7 mouse cellular contexts compared by ENCODE assay signal in genomic region chr14:57921428-57922131, GRCm38 (mm10). TPM values are rescaled to one million over a fixed set of nuclear protein-coding genes. Genes with fewer than 3 reads are reported as not detected.
DNase-seq lines count a peak whose midpoint lies in the region; ATAC-seq lines count a peak whose summit lies in the region.

No protein-coding gene starts in this region.

- H3K9ac ChIP-seq in forebrain, embryonic 15.5 days (replicated peaks), result no peak overlapping the region
- 0 out of 2 replicates have a peak overlapping the region, but pooled peaks have one; percentile 34 for H3K9ac ChIP-seq in hindbrain, embryonic 14.5 days
- no peak overlapping the region for H3K9ac ChIP-seq in liver, embryonic 16.5 days (ENCODE audit: low read depth, low read length)

- no peak overlapping the region for H3K4me2 ChIP-seq in forebrain, embryonic 15.5 days (replicated peaks)
- no peak overlapping the region for H3K4me2 ChIP-seq in hindbrain, embryonic 14.5 days (replicated peaks)
- no peak overlapping the region for H3K4me2 ChIP-seq in liver, embryonic 16.5 days (ENCODE audit: low read depth, low read length)

- WGBS in forebrain, embryonic 15.5 days, result 38% methylated on average over 10 of the region's 10 CpGs
- WGBS in hindbrain, embryonic 14.5 days, result 27% methylated on average over 10 of the region's 10 CpGs
- 52% methylated on average over 10 of the region's 10 CpGs for WGBS in liver, embryonic 16.5 days (ENCODE audit: insufficient replicate concordance)

- peak; percentile 11 to 20 for DNase-seq in urinary bladder, adult 18-20 months (ENCODE audit: low spot score in 2 of 2)
- DNase-seq in urinary bladder, postnatal 25 days (ENCODE audit: low spot score), result no peak
- DNase-seq in hindbrain, embryonic 14.5 days (ENCODE audit: low spot score), result no peak
- no peak for DNase-seq in adrenal gland, adult 18-20 months (ENCODE audit: low spot score in 2 of 2)
- no peak for DNase-seq in gastrocnemius, postnatal 14 days

- H3K4me3 ChIP-seq in forebrain, embryonic 15.5 days, result no peak overlapping the region
- no peak overlapping the region for H3K4me3 ChIP-seq in hindbrain, embryonic 14.5 days (replicated peaks; ENCODE audit: low read length)
- no peak overlapping the region for H3K4me3 ChIP-seq in liver, embryonic 16.5 days (ENCODE audit: low read depth, low read length)

- intact Hi-C loops in gastrocnemius, postnatal 14 days (cut with DNase I; ENCODE audit: low total_unique reads), result no loop called here

- 0 out of 2 replicates have a peak, but pooled peaks have one; percentile 19 for ATAC-seq in forebrain, embryonic 15.5 days (replicated peaks)
- ATAC-seq in hindbrain, embryonic 14.5 days (ENCODE audit: low FRiP score), result peak; percentile 37; the same call in 1 of the 2 replicates
- 0 out of 2 replicates have a peak, but pooled peaks have one; percentile 13 for ATAC-seq in liver, embryonic 16.5 days (ENCODE audit: low read depth)

- no peaks in the 10 kb centered on the region for H3K9me3 ChIP-seq in forebrain, embryonic 15.5 days
- no peaks in the 10 kb centered on the region for H3K9me3 ChIP-seq in hindbrain, embryonic 14.5 days (ENCODE audit: control insufficient read depth, low read length)
- H3K9me3 ChIP-seq in liver, embryonic 16.5 days (replicated peaks; ENCODE audit: control insufficient read depth, low read length), result no peaks in the 10 kb centered on the region

- peaks cover 35% of the 10 kb centered on the region for H3K36me3 ChIP-seq in forebrain, embryonic 15.5 days
- peaks cover 61% of the 10 kb centered on the region for H3K36me3 ChIP-seq in hindbrain, embryonic 14.5 days (replicated peaks; ENCODE audit: control insufficient read depth, insufficient read depth)
- peaks cover 16% of the 10 kb centered on the region for H3K36me3 ChIP-seq in liver, embryonic 16.5 days (ENCODE audit: control insufficient read depth, insufficient read depth)

- H3K27me3 ChIP-seq in forebrain, embryonic 15.5 days, result no peaks in the 10 kb centered on the region
- H3K27me3 ChIP-seq in hindbrain, embryonic 14.5 days (ENCODE audit: control insufficient read depth, insufficient read depth, low read length), result no peaks in the 10 kb centered on the region
- H3K27me3 ChIP-seq in liver, embryonic 16.5 days (ENCODE audit: control insufficient read depth, insufficient read depth, low read depth, low read length), result no peaks in the 10 kb centered on the region

- no peaks in the 10 kb centered on the region for H3K4me1 ChIP-seq in forebrain, embryonic 15.5 days
- 0 out of 2 replicates have a peak, but pooled peaks cover 6% of the 10 kb centered on the region for H3K4me1 ChIP-seq in hindbrain, embryonic 14.5 days (replicated peaks; ENCODE audit: control insufficient read depth, insufficient read depth, low read length)
- H3K4me1 ChIP-seq in liver, embryonic 16.5 days (ENCODE audit: control insufficient read depth, low read depth, low read length), result no peaks in the 10 kb centered on the region

- H3K27ac ChIP-seq in forebrain, embryonic 15.5 days (replicated peaks), result peak overlapping the region; percentile 31
- peak overlapping the region; percentile 32 for H3K27ac ChIP-seq in hindbrain, embryonic 14.5 days
- no peak overlapping the region for H3K27ac ChIP-seq in liver, embryonic 16.5 days (ENCODE audit: low read length)

RNA-seq across cellular contexts. Expression of gene Zdhhc20, which starts 31.5 kb away (rescaled TPM):
- 46.7 and 50.8 TPM in 2 replicates for polyA plus RNA-seq in forebrain, embryonic 15.5 days (2015; fragmentation: Nextera tagmentation; extraction: Ambion mirVana)
- polyA plus RNA-seq in hindbrain, embryonic 14.5 days (2014; fragmentation: Nextera tagmentation; extraction: Ambion mirVana), result 36.5 and 36.8 TPM in 2 replicates
- polyA plus RNA-seq in liver, embryonic 16.5 days (2015; fragmentation: Nextera tagmentation; extraction: Ambion mirVana), result 12.5 and 12.7 TPM in 2 replicates
- 10 to 100 TPM; 25.6 to 40.2 TPM for total RNA-seq in adrenal gland, adult 18-20 months (2021)
- 10 to 100 TPM in 1 of 2 experiments, 1 to 10 TPM in 1; 9.0 to 13.6 TPM for total RNA-seq in gastrocnemius, postnatal 14 days (2021)

Comparison
In these comparisons a context has a peak if more than half of its experiments do, and no peak if none do; other contexts are left out.
1. DNase-seq: peak in urinary bladder, adult 18-20 months (2 of 2); none in urinary bladder, postnatal 25 days (single experiment), hindbrain, embryonic 14.5 days (single experiment), adrenal gland, adult 18-20 months (0 of 2) and gastrocnemius, postnatal 14 days (single experiment).
2. Peak in every context shown above with its lines, with median percentiles within 50 percentile points of each other: ATAC-seq.